Mouse (Mus musculus) megakaryocyte, embryonic 14.5 days (primary cell): ENCODE results near the gene Tomm20.

Experiments
- FLI1 ChIP-seq: IDR thresholded peaks from 2 replicates; pipeline ENCODE4 v1.6.1; 2012; ENCODE audit warnings: low read length, inconsistent platforms, mixed read lengths
- GATA1 ChIP-seq: IDR thresholded peaks from 3 replicates; pipeline ENCODE4 v1.6.1; 2012; ENCODE audit warnings: mixed read lengths, low read length, inconsistent platforms, borderline replicate concordance

DNA sequence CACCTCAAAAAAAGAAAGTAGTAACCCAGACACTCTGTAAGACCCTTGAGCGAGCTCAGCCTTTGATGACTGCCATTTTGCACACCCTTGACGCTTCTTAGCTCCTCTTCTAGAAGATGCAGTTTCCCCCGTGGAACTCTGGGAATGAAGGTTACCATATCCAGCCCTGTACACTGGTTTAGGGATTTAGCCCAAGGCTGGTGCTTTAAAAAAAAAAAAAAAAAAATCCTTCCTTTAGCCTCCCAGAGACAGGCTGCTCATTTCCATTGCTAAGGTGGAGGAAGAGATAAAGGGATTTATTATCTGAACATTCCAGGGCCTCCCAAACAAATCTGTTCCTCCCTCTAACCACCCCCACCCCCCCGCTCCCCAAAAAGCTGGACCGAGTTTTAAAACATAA is 61.9 kb downstream of the Tomm20 start:
- TF ChIP-seq GATA1 (no peak), FLI1 (no peak)
